Mouse (Mus musculus) ES-Bruce4 (cell line): ENCODE data around the gene Rpl4.

ENCODE experiments used
- CTCF ChIP-seq: IDR thresholded peaks from one replicate; pipeline ENCODE4 v1.8.1; 2011; ENCODE audit warnings: low read depth, low read length
- EP300 ChIP-seq: IDR thresholded peaks from 2 replicates; pipeline ENCODE4 v1.6.1; 2011; ENCODE audit warnings: low read depth, low read length; ENCODE audit not compliant: insufficient read depth

- TF ChIP-seq CTCF (no peak), EP300 (no peak)
These were observed 29.7 kb downstream of the Rpl4 start for GRCm38 (mm10) chr9:64202866-64203265.
